Mouse (Mus musculus): Measurements from ENCODE around the gene Myom1. TPM values are rescaled to one million over a fixed set of nuclear protein-coding genes. Genes with fewer than 3 reads are reported as not detected.

The Myom1 gene
- polyA plus RNA-seq, 2 experiments, result 29.6 to 33.2 TPM

GRCm38 (mm10) chr17:71003112-71003511 is 679 bp downstream of the Myom1 start:
- Histone ChIP-seq H3K4me1 (ENCODE audit: control insufficient read depth, insufficient read depth, low read length) (peaks cover 28% of the 10 kb centered on the region), H3K4me2 (replicated peaks; ENCODE audit: low read depth, low read length, severe bottlenecking) (peak overlapping the region; percentile 66), H3K9ac (ENCODE audit: low read depth, low read length, severe bottlenecking) (no peak overlapping the region), H3K4me3 (replicated peaks; ENCODE audit: low read length) (peak overlapping the region; percentile 84), H3K36me3 (ENCODE audit: control insufficient read depth, insufficient read depth, low read length) (0 out of 2 replicates have a peak, but pooled peaks cover 2% of the 10 kb centered on the region), H3K9me3 (ENCODE audit: control insufficient read depth, low read length) (no peaks in the 10 kb centered on the region), H3K27me3 (ENCODE audit: control insufficient read depth, insufficient read depth, low read length) (no peaks in the 10 kb centered on the region), H3K27ac (replicated peaks; ENCODE audit: low read depth, low read length) (peak overlapping the region; percentile 100)
- TF ChIP-seq POLR2A (IDR thresholded peaks at IDR 0.05; ENCODE audit: borderline replicate concordance, extremely low read depth, insufficient read depth, insufficient read length), result no peak
- ATAC-seq (ENCODE audit: low FRiP score, low read depth), result no peak
- DNase-seq (ENCODE audit: low spot score), result no peak
- WGBS, result 51% methylated on average over 4 of the region's 4 CpGs

- H3K9me3 ChIP-seq (ENCODE audit: control insufficient read depth, low read length), result no peaks in the 10 kb centered on the region
- no peak for TF ChIP-seq POLR2A (IDR thresholded peaks at IDR 0.05; ENCODE audit: borderline replicate concordance, extremely low read depth, insufficient read depth, insufficient read length)
- H3K4me3 ChIP-seq (replicated peaks; ENCODE audit: low read length), result no peak overlapping the region
- WGBS, result 88% methylated on average over 2 of the region's 2 CpGs
- H3K27ac ChIP-seq (replicated peaks; ENCODE audit: low read depth, low read length), result no peak overlapping the region
- ATAC-seq (ENCODE audit: low FRiP score, low read depth) (no peak), DNase-seq (ENCODE audit: low spot score) (no peak)
- 0 out of 2 replicates have a peak, but pooled peaks cover 2% of the 10 kb centered on the region for H3K36me3 ChIP-seq (ENCODE audit: control insufficient read depth, insufficient read depth, low read length)
- peak overlapping the region; percentile 66; the same call in 1 of the 2 replicates for H3K4me2 ChIP-seq (replicated peaks; ENCODE audit: low read depth, low read length, severe bottlenecking)
- no peak overlapping the region for H3K9ac ChIP-seq (ENCODE audit: low read depth, low read length, severe bottlenecking)
- peaks cover 25% of the 10 kb centered on the region for H3K4me1 ChIP-seq (ENCODE audit: control insufficient read depth, insufficient read depth, low read length)
- no peaks in the 10 kb centered on the region for H3K27me3 ChIP-seq (ENCODE audit: control insufficient read depth, insufficient read depth, low read length)
Measured at GRCm38 (mm10) chr17:71003721-71004120, 1.3 kb downstream of the Myom1 start.

GRCm38 (mm10) chr17:71004186-71004960 is 1.9 kb downstream of the Myom1 start:
- Histone ChIP-seq H3K27ac (replicated peaks; ENCODE audit: low read depth, low read length) (no peak overlapping the region), H3K27me3 (ENCODE audit: control insufficient read depth, insufficient read depth, low read length) (no peaks in the 10 kb centered on the region), H3K4me3 (replicated peaks; ENCODE audit: low read length) (no peak overlapping the region), H3K9ac (ENCODE audit: low read depth, low read length, severe bottlenecking) (no peak overlapping the region), H3K9me3 (ENCODE audit: control insufficient read depth, low read length) (no peaks in the 10 kb centered on the region), H3K4me2 (replicated peaks; ENCODE audit: low read depth, low read length, severe bottlenecking) (no peak overlapping the region), H3K4me1 (ENCODE audit: control insufficient read depth, insufficient read depth, low read length) (peaks cover 21% of the 10 kb centered on the region), H3K36me3 (ENCODE audit: control insufficient read depth, insufficient read depth, low read length) (0 out of 2 replicates have a peak, but pooled peaks cover under 1% of the 10 kb centered on the region)
- DNase-seq (ENCODE audit: low spot score) (no peak), ATAC-seq (ENCODE audit: low FRiP score, low read depth) (no peak)
- TF ChIP-seq POLR2A (IDR thresholded peaks at IDR 0.05; ENCODE audit: borderline replicate concordance, extremely low read depth, insufficient read depth, insufficient read length), result no peak
- 92% methylated on average over 10 of the region's 10 CpGs for WGBS

- no peak overlapping the region for H3K4me2 ChIP-seq (replicated peaks; ENCODE audit: low read depth, low read length, severe bottlenecking)
- no peak for DNase-seq (ENCODE audit: low spot score)
- H3K27me3 ChIP-seq (ENCODE audit: control insufficient read depth, insufficient read depth, low read length), result no peaks in the 10 kb centered on the region
- H3K36me3 ChIP-seq (ENCODE audit: control insufficient read depth, insufficient read depth, low read length), result no peaks in the 10 kb centered on the region
- H3K4me3 ChIP-seq (replicated peaks; ENCODE audit: low read length), result no peak overlapping the region
- 80% methylated on average over 5 of the region's 5 CpGs for WGBS
- no peak for TF ChIP-seq POLR2A (IDR thresholded peaks at IDR 0.05; ENCODE audit: borderline replicate concordance, extremely low read depth, insufficient read depth, insufficient read length)
- no peaks in the 10 kb centered on the region for H3K9me3 ChIP-seq (ENCODE audit: control insufficient read depth, low read length)
- peaks cover 7% of the 10 kb centered on the region for H3K4me1 ChIP-seq (ENCODE audit: control insufficient read depth, insufficient read depth, low read length)
- no peak for ATAC-seq (ENCODE audit: low FRiP score, low read depth)
- no peak overlapping the region for H3K9ac ChIP-seq (ENCODE audit: low read depth, low read length, severe bottlenecking)
- no peak overlapping the region for H3K27ac ChIP-seq (replicated peaks; ENCODE audit: low read depth, low read length)
Measured at GRCm38 (mm10) chr17:71006976-71007375, 4.5 kb downstream of the Myom1 start.

- ATAC-seq (ENCODE audit: low FRiP score, low read depth), result no peak
- Histone ChIP-seq H3K4me2 (replicated peaks; ENCODE audit: low read depth, low read length, severe bottlenecking) (no peak overlapping the region), H3K4me1 (ENCODE audit: control insufficient read depth, insufficient read depth, low read length) (no peaks in the 10 kb centered on the region), H3K9ac (ENCODE audit: low read depth, low read length, severe bottlenecking) (no peak overlapping the region), H3K4me3 (replicated peaks; ENCODE audit: low read length) (no peak overlapping the region), H3K27me3 (ENCODE audit: control insufficient read depth, insufficient read depth, low read length) (no peaks in the 10 kb centered on the region), H3K36me3 (ENCODE audit: control insufficient read depth, insufficient read depth, low read length) (no peaks in the 10 kb centered on the region), H3K27ac (replicated peaks; ENCODE audit: low read depth, low read length) (no peak overlapping the region), H3K9me3 (ENCODE audit: control insufficient read depth, low read length) (no peaks in the 10 kb centered on the region)
- no peak for DNase-seq (ENCODE audit: low spot score)
- no peak for TF ChIP-seq POLR2A (IDR thresholded peaks at IDR 0.05; ENCODE audit: borderline replicate concordance, extremely low read depth, insufficient read depth, insufficient read length)
- 74% methylated on average over 3 of the region's 3 CpGs for WGBS
Measured at GRCm38 (mm10) chr17:71008676-71009075, 6.2 kb downstream of the Myom1 start.

All from limb, embryonic 14.5 days (tissue).